Mouse (Mus musculus): Measurements from ENCODE around the gene Adamts18.
"Not testable (repeated sequence)": the region's sequence is repeated elsewhere in the genome, so short reads cannot be mapped to it uniquely, and the experiment has no call there.

Gene Adamts18

GRCm38 (mm10) chr8:113838211-113838610, 10.3 kb downstream of the Adamts18 start:
- no peak for DNase-seq (ENCODE audit: low spot score in 2 of 2)

- no peak for DNase-seq (ENCODE audit: low spot score in 2 of 2)
Observed at GRCm38 (mm10) chr8:113837570-113837915, 11.0 kb downstream of the Adamts18 start.

- DNase-seq (ENCODE audit: low spot score in 2 of 2) = no peak
Observed at GRCm38 (mm10) chr8:113836892-113837569, 11.5 kb downstream of the Adamts18 start.

- DNase-seq (ENCODE audit: low spot score in 2 of 2) = no peak
Observed at GRCm38 (mm10) chr8:113833644-113834043, 14.9 kb downstream of the Adamts18 start.

- DNase-seq (ENCODE audit: low spot score in 2 of 2) = no peak
Observed at GRCm38 (mm10) chr8:113827270-113827669, 21.3 kb downstream of the Adamts18 start.

GRCm38 (mm10) chr8:113820983-113821587, 27.5 kb downstream of the Adamts18 start:
- no peak for DNase-seq (ENCODE audit: low spot score in 2 of 2)

GRCm38 (mm10) chr8:113813966-113814365, 34.6 kb downstream of the Adamts18 start:
- DNase-seq (ENCODE audit: low spot score in 2 of 2) = no peak

GRCm38 (mm10) chr8:113811521-113811920, 37.0 kb downstream of the Adamts18 start:
- DNase-seq (ENCODE audit: low spot score in 2 of 2) = no peak

GRCm38 (mm10) chr8:113809929-113810328, 38.6 kb downstream of the Adamts18 start:
- no peak for DNase-seq (ENCODE audit: low spot score in 2 of 2)

GRCm38 (mm10) chr8:113803830-113804611, 44.5 kb downstream of the Adamts18 start:
- DNase-seq (ENCODE audit: low spot score in 2 of 2) = no peak

GRCm38 (mm10) chr8:113801551-113801950, 47.0 kb downstream of the Adamts18 start:
- DNase-seq (ENCODE audit: low spot score in 2 of 2) = no peak

- DNase-seq (ENCODE audit: low spot score in 2 of 2) = not testable (repeated sequence)
Observed at GRCm38 (mm10) chr8:113800556-113800955, 48.0 kb downstream of the Adamts18 start.

GRCm38 (mm10) chr8:113799550-113799949, 49.0 kb downstream of the Adamts18 start:
- DNase-seq (ENCODE audit: low spot score in 2 of 2) = no peak

GRCm38 (mm10) chr8:113791856-113792255, 56.7 kb downstream of the Adamts18 start:
- no peak for DNase-seq (ENCODE audit: low spot score in 2 of 2)

- DNase-seq (ENCODE audit: low spot score in 2 of 2) = no peak
Observed at GRCm38 (mm10) chr8:113791061-113791460, 57.5 kb downstream of the Adamts18 start.

GRCm38 (mm10) chr8:113783711-113784110, 64.8 kb downstream of the Adamts18 start:
- DNase-seq (ENCODE audit: low spot score in 2 of 2) = no peak

GRCm38 (mm10) chr8:113781554-113781953, 67.0 kb downstream of the Adamts18 start:
- no peak for DNase-seq (ENCODE audit: low spot score in 2 of 2)

GRCm38 (mm10) chr8:113775361-113775760, 73.2 kb downstream of the Adamts18 start:
- DNase-seq (ENCODE audit: low spot score in 2 of 2) = no peak

- no peak for DNase-seq (ENCODE audit: low spot score in 2 of 2)
Observed at GRCm38 (mm10) chr8:113768861-113769410, 79.6 kb downstream of the Adamts18 start.

GRCm38 (mm10) chr8:113765121-113765520, 83.4 kb downstream of the Adamts18 start:
- DNase-seq (ENCODE audit: low spot score in 2 of 2) = no peak

GRCm38 (mm10) chr8:113763592-113764355, 84.8 kb downstream of the Adamts18 start:
- no peak for DNase-seq (ENCODE audit: low spot score in 2 of 2)

GRCm38 (mm10) chr8:113762101-113762500, 86.4 kb downstream of the Adamts18 start:
- no peak for DNase-seq (ENCODE audit: low spot score in 2 of 2)

Data from frontal cortex, postnatal 25 days (tissue).